Mouse (Mus musculus) kidney, adult 2 months (tissue): ENCODE data around the gene Olfr1316. TPM values are rescaled to one million over a fixed set of nuclear protein-coding genes. Genes with fewer than 3 reads are reported as not detected.

Source experiments
- DNase-seq: peaks from one replicate; pipeline ENCODE4 v3.0.0; 2021
- H3K27ac ChIP-seq: fragments of 200-500 bp; 2 replicates; pipeline ENCODE4 v1.5.1; 2012; ENCODE audit warnings: low read depth, low read length, control low read depth, inconsistent platforms; ENCODE audit not compliant: insufficient read depth
- H3K27me3 ChIP-seq: fragments of 200-500 bp; replicated peaks from 2 replicates; pipeline ENCODE4 v1.6.1; 2012; ENCODE audit warnings: mild to moderate bottlenecking, moderate library complexity, low read length, inconsistent platforms; ENCODE audit not compliant: control insufficient read depth, insufficient read depth
- H3K36me3 ChIP-seq: fragments of 200-500 bp; 2 replicates; pipeline ENCODE4 v1.6.1; 2012; ENCODE audit warnings: mild to moderate bottlenecking, moderate library complexity, low read length, inconsistent platforms; ENCODE audit not compliant: control insufficient read depth, insufficient read depth
- H3K4me1 ChIP-seq: fragments of 200-500 bp; 2 replicates; pipeline ENCODE4 v1.6.1; 2011; ENCODE audit warnings: low read length; ENCODE audit not compliant: control insufficient read depth, insufficient read depth
- H3K4me3 ChIP-seq: fragments of 200-500 bp; 2 replicates; pipeline ENCODE4 v1.5.1; 2011; ENCODE audit warnings: mild to moderate bottlenecking, low read depth, low read length, control low read depth; ENCODE audit not compliant: insufficient read depth
- CTCF ChIP-seq: fragments of 200-500 bp; conservative IDR thresholded peaks from 2 replicates; pipeline ENCODE4 v1.5.1; 2011; ENCODE audit warnings: low read depth, mild to moderate bottlenecking, control low read depth, low read length, moderate library complexity, mixed read lengths; ENCODE audit not compliant: insufficient read depth, insufficient read length
- POLR2A ChIP-seq: fragments of 200-500 bp; IDR thresholded peaks from one replicate; pipeline ENCODE4 v1.6.1; 2011; ENCODE audit warnings: low read depth, low read length, control low read depth
- WGBS: fragments of 180-500 bp; shearing (Covaris S2); methylation state at CpG from one replicate; pipeline ENCODE4 v1.1.7; 2018; 5-methylcytosine and 5-hydroxymethylcytosine counted together
- polyA plus RNA-seq: library from polyadenylated mRNA; depleted of rRNA; stranded (reverse); fragments of >200 nt; gene quantifications from 2 replicates; pipeline ENCODE4 v1.2.3, GENCODE M21; 2012; rRNA removed

Olfr1316 gene
- polyA plus RNA-seq = not detected in 2 replicates

DNA sequence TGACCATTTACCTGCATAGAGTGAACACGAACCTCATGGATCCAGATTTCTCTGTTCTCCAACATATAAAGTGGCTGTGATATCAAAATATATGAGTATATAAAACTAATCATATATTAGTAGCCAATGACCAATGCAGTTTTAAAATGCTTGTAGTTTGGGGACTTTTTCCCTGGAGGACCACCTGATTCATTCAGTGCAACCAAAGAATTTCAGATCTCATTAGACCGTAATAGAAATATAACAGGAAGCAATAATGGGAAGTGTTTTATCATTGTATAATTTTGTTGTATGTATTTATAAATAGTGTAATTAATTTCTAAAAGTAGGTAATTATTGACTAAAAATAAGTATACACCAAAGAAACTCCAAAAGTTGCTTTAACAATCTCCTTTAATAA is at the start of gene Olfr1316:
Gene Olfr1316 (minus strand): TSS at position 101 of the 400 bp plus-strand sequence.
- Histone ChIP-seq H3K4me1 (no peaks in the 10 kb centered on the region), H3K4me3 (no peak within 1 kb of the TSS), H3K27ac (no peak within 1 kb of the TSS), H3K27me3 (no peaks in the 10 kb centered on the region), H3K36me3 (no peaks in the 10 kb centered on the region)
- no peak for TF ChIP-seq POLR2A
- 79% methylated on average over 2 of the region's 2 CpGs for WGBS
- DNase-seq = no peak

- Histone ChIP-seq H3K36me3 (no peaks in the 10 kb centered on the region), H3K4me3 (no peak within 1 kb of the TSS), H3K27me3 (no peaks in the 10 kb centered on the region), H3K27ac (no peak within 1 kb of the TSS), H3K4me1 (no peaks in the 10 kb centered on the region)
- DNase-seq = no peak
- TF ChIP-seq CTCF = no peak
- no peak for TF ChIP-seq POLR2A
Measured at GRCm38 (mm10) chr2:112153898-112154297, 19.1 kb upstream of the Olfr1316 start, which contains the start of gene Olfr1318. Olfr1318 (plus strand) TSS chr2:112154198.

DNA sequence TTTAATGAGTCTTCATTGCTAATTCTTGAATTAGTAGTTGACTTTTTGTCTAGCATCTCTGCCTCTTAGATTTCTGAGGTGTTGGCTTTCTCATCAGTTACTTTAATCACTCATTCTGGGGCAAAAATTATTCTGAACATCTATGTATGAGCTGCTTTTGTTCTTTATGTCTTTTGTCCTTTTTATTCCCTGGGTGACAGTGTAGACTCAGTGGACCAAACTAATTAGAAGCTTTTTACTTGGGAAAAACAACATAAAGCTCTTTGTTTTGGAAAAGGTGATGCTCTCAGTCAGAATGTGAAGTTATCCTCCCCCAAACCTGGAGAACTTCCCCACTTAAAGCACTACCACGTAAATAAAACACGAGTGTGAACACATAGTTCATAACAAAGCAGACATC is 5.3 kb upstream of the Olfr1316 start, which contains the start of gene Olfr1317:
Gene Olfr1317 (plus strand): TSS at position 301 of the 400 bp plus-strand sequence.
- no peaks in the 10 kb centered on the region for H3K36me3 ChIP-seq
- H3K27me3 ChIP-seq = no peaks in the 10 kb centered on the region
- WGBS = 68% methylated on average over 2 of the region's 2 CpGs
- H3K4me1 ChIP-seq = no peaks in the 10 kb centered on the region
- no peak within 1 kb of the TSS for H3K27ac ChIP-seq
- DNase-seq = no peak
- H3K4me3 ChIP-seq = no peak within 1 kb of the TSS
- no peak for TF ChIP-seq POLR2A
- no peak for TF ChIP-seq CTCF

DNA sequence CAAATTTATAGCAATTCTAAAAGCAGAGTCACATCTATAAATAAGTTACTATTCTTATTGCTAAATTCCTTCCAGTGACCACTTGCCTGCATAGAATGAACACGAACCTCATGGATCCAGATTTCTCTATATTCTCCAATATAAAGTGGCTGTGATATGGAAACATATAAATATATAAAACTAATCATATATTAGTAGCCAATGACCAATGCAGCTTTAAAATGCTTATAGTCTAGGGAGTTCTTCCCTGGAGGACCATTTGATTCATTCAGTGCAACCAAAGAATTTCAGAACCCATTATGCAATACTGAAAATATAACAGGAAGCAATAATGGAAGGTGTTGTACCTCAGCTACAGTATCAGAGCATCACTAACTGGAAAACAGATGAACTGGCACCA is 19.4 kb downstream of the Olfr1316 start, which contains the start of gene Olfr1315-ps1:
Gene Olfr1315-ps1 (minus strand): TSS at position 101 of the 400 bp plus-strand sequence.
- Histone ChIP-seq H3K27me3 (no peaks in the 10 kb centered on the region), H3K4me3 (no peak within 1 kb of the TSS), H3K36me3 (no peaks in the 10 kb centered on the region), H3K4me1 (no peaks in the 10 kb centered on the region), H3K27ac (no peak within 1 kb of the TSS)
- no peak for DNase-seq
- TF ChIP-seq CTCF = no peak
- no peak for TF ChIP-seq POLR2A
- 70% methylated on average over 1 of the region's 1 CpGs for WGBS

DNA sequence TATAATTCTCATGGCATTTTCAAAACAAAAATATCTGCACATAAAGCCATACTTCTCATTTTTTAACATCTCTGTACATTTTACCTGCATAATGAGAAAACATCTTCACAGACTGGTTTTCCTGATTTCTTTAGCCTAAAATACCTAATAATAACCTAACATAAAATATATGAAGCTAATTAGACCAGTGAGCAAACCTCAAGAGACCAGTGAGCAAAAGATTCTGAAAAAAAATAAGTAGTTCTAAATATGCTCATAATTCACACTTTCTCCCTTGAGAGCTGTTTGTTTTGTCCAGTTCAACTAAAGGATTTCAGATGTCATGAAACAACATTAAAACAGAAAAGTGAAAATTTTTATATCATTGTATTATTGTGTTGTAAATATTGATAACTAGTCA is 38.1 kb downstream of the Olfr1316 start, which contains the start of gene Olfr1314:
Gene Olfr1314 (minus strand): TSS at position 101 of the 400 bp plus-strand sequence.
- H3K27me3 ChIP-seq = no peaks in the 10 kb centered on the region
- H3K27ac ChIP-seq = no peak within 1 kb of the TSS
- DNase-seq = no peak
- TF ChIP-seq CTCF (no peak), POLR2A (no peak)
- H3K36me3 ChIP-seq = no peaks in the 10 kb centered on the region
- H3K4me1 ChIP-seq = no peaks in the 10 kb centered on the region
- no peak within 1 kb of the TSS for H3K4me3 ChIP-seq

GRCm38 (mm10) chr2:112077743-112078142 is 57.0 kb downstream of the Olfr1316 start, which contains the start of gene Olfr1313:
Olfr1313 (minus strand) TSS chr2:112077843.
- H3K36me3 ChIP-seq = no peaks in the 10 kb centered on the region
- H3K27ac ChIP-seq = no peak within 1 kb of the TSS
- H3K4me1 ChIP-seq = no peaks in the 10 kb centered on the region
- no peaks in the 10 kb centered on the region for H3K27me3 ChIP-seq
- DNase-seq = no peak
- TF ChIP-seq CTCF = no peak
- no peak within 1 kb of the TSS for H3K4me3 ChIP-seq

Other genes with a start within 250 kb of the Olfr1316 start
- gene Olfr1306, start 218.7 kb downstream of the Olfr1316 start, polyA plus RNA-seq = not detected in 2 replicates
- not detected in 2 replicates for gene Olfr1307, start 185.5 kb downstream of the Olfr1316 start, polyA plus RNA-seq
- gene Olfr1308, start 170.0 kb downstream of the Olfr1316 start, polyA plus RNA-seq = not detected in 2 replicates
- gene Olfr1309, start 144.7 kb downstream of the Olfr1316 start, polyA plus RNA-seq = not detected in 2 replicates
- not detected in 2 replicates for gene Olfr1310, start 122.3 kb downstream of the Olfr1316 start, polyA plus RNA-seq
- not detected in 2 replicates for gene Olfr1311, start 110.6 kb downstream of the Olfr1316 start, polyA plus RNA-seq
- not detected in 2 replicates for gene Olfr1312, start 84.7 kb downstream of the Olfr1316 start, polyA plus RNA-seq
- gene Olfr1313, start 57.1 kb downstream of the Olfr1316 start, polyA plus RNA-seq = not detected in 2 replicates
- not detected in 2 replicates for gene Olfr1314, start 38.2 kb downstream of the Olfr1316 start, polyA plus RNA-seq
- gene Olfr1315-ps1, start 19.5 kb downstream of the Olfr1316 start, polyA plus RNA-seq = not detected in 2 replicates
- not detected in 2 replicates for gene Olfr1317, start 5.4 kb upstream of the Olfr1316 start, polyA plus RNA-seq
- gene Olfr1318, start 19.2 kb upstream of the Olfr1316 start, polyA plus RNA-seq = not detected in 2 replicates
- 22.5 and 22.6 TPM in 2 replicates for gene Lpcat4, start 104.5 kb upstream of the Olfr1316 start, polyA plus RNA-seq
- 0.02 TPM in 1 of 2 replicates, not detected in the other for gene Nutm1, start 124.3 kb upstream of the Olfr1316 start, polyA plus RNA-seq
- 166 and 167 TPM in 2 replicates for gene Nop10, start 126.9 kb upstream of the Olfr1316 start, polyA plus RNA-seq
- gene Slc12a6, start 130.8 kb upstream of the Olfr1316 start, polyA plus RNA-seq = 27.8 and 29.6 TPM in 2 replicates
- not detected in 2 replicates for gene Gm21985, start 131.3 kb upstream of the Olfr1316 start, polyA plus RNA-seq
- 112 and 123 TPM in 2 replicates for gene Emc4, start 233.1 kb upstream of the Olfr1316 start, polyA plus RNA-seq
- gene Katnbl1, start 244.2 kb upstream of the Olfr1316 start, polyA plus RNA-seq = 1.5 and 2.4 TPM in 2 replicates